Mouse (Mus musculus) MEL-GATA-1-ER (cell line): ENCODE results near the gene Tmigd3.

Experiments used
- DNase-seq: peaks from one replicate; pipeline ENCODE4 v3.0.0-alpha.2; 2012; ENCODE audit warnings: low read depth; ENCODE audit errors: extremely low read depth

The Tmigd3 gene

GRCm38 (mm10) chr3:105873451-105874445, 3.0 kb downstream of the Tmigd3 start:
- no peak for DNase-seq

GRCm38 (mm10) chr3:105876022-105876421, 5.3 kb downstream of the Tmigd3 start:
- no peak for DNase-seq

GRCm38 (mm10) chr3:105877252-105877803, 6.6 kb downstream of the Tmigd3 start:
- DNase-seq, result no peak

GRCm38 (mm10) chr3:105877919-105878318, 7.2 kb downstream of the Tmigd3 start:
- no peak for DNase-seq

- DNase-seq, result no peak
Measured at GRCm38 (mm10) chr3:105878751-105879150, 8.0 kb downstream of the Tmigd3 start.

- DNase-seq, result no peak
Measured at GRCm38 (mm10) chr3:105880419-105880818, 9.7 kb downstream of the Tmigd3 start.

- no peak for DNase-seq
Measured at GRCm38 (mm10) chr3:105882105-105882504, 11.4 kb downstream of the Tmigd3 start.

GRCm38 (mm10) chr3:105883111-105883510, 12.4 kb downstream of the Tmigd3 start:
- no peak for DNase-seq

GRCm38 (mm10) chr3:105888961-105889360, 18.3 kb downstream of the Tmigd3 start:
- no peak for DNase-seq

GRCm38 (mm10) chr3:105890220-105890619, 19.5 kb downstream of the Tmigd3 start:
- no peak for DNase-seq

GRCm38 (mm10) chr3:105891141-105891540, 20.4 kb downstream of the Tmigd3 start:
- DNase-seq, result no peak

- peak; percentile 95 for DNase-seq
Measured at GRCm38 (mm10) chr3:105891760-105892571, 21.3 kb downstream of the Tmigd3 start.

- DNase-seq, result peak; percentile 100
Measured at GRCm38 (mm10) chr3:105892572-105893495, 22.1 kb downstream of the Tmigd3 start.

GRCm38 (mm10) chr3:105893941-105894391, 23.3 kb downstream of the Tmigd3 start:
- DNase-seq, result no peak

- peak; percentile 88 for DNase-seq
Measured at GRCm38 (mm10) chr3:105894601-105895592, 24.2 kb downstream of the Tmigd3 start.

- DNase-seq, result no peak
Measured at GRCm38 (mm10) chr3:105896811-105897210, 26.1 kb downstream of the Tmigd3 start.

GRCm38 (mm10) chr3:105898325-105898724, 27.6 kb downstream of the Tmigd3 start:
- peak; percentile 66 for DNase-seq

GRCm38 (mm10) chr3:105898861-105899260, 28.2 kb downstream of the Tmigd3 start:
- DNase-seq, result no peak
